Mouse (Mus musculus): ENCODE measurements around the gene Tpst2. TPM values are rescaled to one million over a fixed set of nuclear protein-coding genes. Genes with fewer than 3 reads are reported as not detected.
A peak's percentile ranks its signal among the peaks of the same experiment; 100 is the strongest.

Tpst2 gene
- total and polyA plus RNA-seq, 3 experiments, result 32.9 to 156 (median 55.7) TPM

- H3K27me3 ChIP-seq (ENCODE audit: insufficient read depth, low read length), result no peaks in the 10 kb centered on the region
- no peak for ATAC-seq (ENCODE audit: extremely low read depth, insufficient number of reproducible peaks, low FRiP score, poor library complexity, severe bottlenecking)
- H3K36me3 ChIP-seq (replicated peaks), result peaks cover 42% of the 10 kb centered on the region
- H3K9me3 ChIP-seq (replicated peaks), result no peaks in the 10 kb centered on the region
- peak overlapping the region; percentile 100 for H3K4me3 ChIP-seq (ENCODE audit: low read depth, low read length)
- peaks cover 47% of the 10 kb centered on the region for H3K4me1 ChIP-seq (ENCODE audit: insufficient read depth, low read depth, low read length)
- TF ChIP-seq CTCF (IDR thresholded peaks at IDR 0.05; ENCODE audit: low read depth, low read length) (no peak), GATA2 (IDR thresholded peaks at IDR 0.05; ENCODE audit: borderline replicate concordance, low read depth, low read length) (no peak), GATA1 (IDR thresholded peaks at IDR 0.05; ENCODE audit: borderline replicate concordance, low read length) (no peak), TAL1 (conservative IDR thresholded peaks at IDR 0.05; ENCODE audit: low read depth, low read length) (no peak), POLR2AphosphoS5 (IDR thresholded peaks at IDR 0.05; ENCODE audit: insufficient replicate concordance, low read depth, low read length) (no peak)
- DNase-seq (ENCODE audit: low spot score), result no peak
Measured at GRCm38 (mm10) chr5:112326446-112327009, 50.0 kb downstream of the Tpst2 start.

- Histone ChIP-seq H3K36me3 (replicated peaks) (peaks cover 55% of the 10 kb centered on the region), H3K9me3 (replicated peaks) (no peaks in the 10 kb centered on the region), H3K27me3 (ENCODE audit: insufficient read depth, low read length) (no peaks in the 10 kb centered on the region), H3K4me1 (ENCODE audit: insufficient read depth, low read depth, low read length) (peaks cover 48% of the 10 kb centered on the region), H3K4me3 (ENCODE audit: low read depth, low read length) (peak overlapping the region; percentile 100; the same call in 1 of the 2 replicates)
- ATAC-seq (ENCODE audit: extremely low read depth, insufficient number of reproducible peaks, low FRiP score, poor library complexity, severe bottlenecking), result no peak
- no peak for DNase-seq (ENCODE audit: low spot score)
- TF ChIP-seq GATA1 (IDR thresholded peaks at IDR 0.05; ENCODE audit: borderline replicate concordance, low read length) (no peak), CTCF (IDR thresholded peaks at IDR 0.05; ENCODE audit: low read depth, low read length) (no peak), TAL1 (conservative IDR thresholded peaks at IDR 0.05; ENCODE audit: low read depth, low read length) (no peak), GATA2 (IDR thresholded peaks at IDR 0.05; ENCODE audit: borderline replicate concordance, low read depth, low read length) (no peak), POLR2AphosphoS5 (IDR thresholded peaks at IDR 0.05; ENCODE audit: insufficient replicate concordance, low read depth, low read length) (no peak)
Measured at GRCm38 (mm10) chr5:112327854-112328253, 51.4 kb downstream of the Tpst2 start.

- DNase-seq (ENCODE audit: low spot score) (no peak), ATAC-seq (ENCODE audit: extremely low read depth, insufficient number of reproducible peaks, low FRiP score, poor library complexity, severe bottlenecking) (no peak)
- Histone ChIP-seq H3K27me3 (ENCODE audit: insufficient read depth, low read length) (no peaks in the 10 kb centered on the region), H3K4me3 (ENCODE audit: low read depth, low read length) (no peak overlapping the region), H3K9me3 (replicated peaks) (no peaks in the 10 kb centered on the region), H3K4me1 (ENCODE audit: insufficient read depth, low read depth, low read length) (peaks cover 46% of the 10 kb centered on the region), H3K36me3 (replicated peaks) (peaks cover 77% of the 10 kb centered on the region)
- no peak for TF ChIP-seq GATA1 (IDR thresholded peaks at IDR 0.05; ENCODE audit: borderline replicate concordance, low read length)
- no peak for TF ChIP-seq GATA2 (IDR thresholded peaks at IDR 0.05; ENCODE audit: borderline replicate concordance, low read depth, low read length)
- TF ChIP-seq POLR2AphosphoS5 (IDR thresholded peaks at IDR 0.05; ENCODE audit: insufficient replicate concordance, low read depth, low read length), result no peak
- TF ChIP-seq CTCF (IDR thresholded peaks at IDR 0.05; ENCODE audit: low read depth, low read length), result no peak
- TF ChIP-seq TAL1 (conservative IDR thresholded peaks at IDR 0.05; ENCODE audit: low read depth, low read length), result no peak
Measured at GRCm38 (mm10) chr5:112329805-112330564, 53.5 kb downstream of the Tpst2 start.

GRCm38 (mm10) chr5:112335473-112335872 lies 59.0 kb downstream of the Tpst2 start:
- Histone ChIP-seq H3K4me3 (ENCODE audit: low read depth, low read length) (no peak overlapping the region), H3K27me3 (ENCODE audit: insufficient read depth, low read length) (no peaks in the 10 kb centered on the region; the same call in 1 of the 2 replicates), H3K9me3 (replicated peaks) (peaks cover 5% of the 10 kb centered on the region; the same call in 1 of the 2 replicates), H3K36me3 (replicated peaks) (peaks cover 99% of the 10 kb centered on the region), H3K4me1 (ENCODE audit: insufficient read depth, low read depth, low read length) (peaks cover 39% of the 10 kb centered on the region)
- ATAC-seq (ENCODE audit: extremely low read depth, insufficient number of reproducible peaks, low FRiP score, poor library complexity, severe bottlenecking), result peak; percentile 43
- no peak for TF ChIP-seq GATA2 (IDR thresholded peaks at IDR 0.05; ENCODE audit: borderline replicate concordance, low read depth, low read length)
- no peak for TF ChIP-seq GATA1 (IDR thresholded peaks at IDR 0.05; ENCODE audit: borderline replicate concordance, low read length)
- peak; percentile 51; the same call in 1 of the 2 replicates for TF ChIP-seq CTCF (IDR thresholded peaks at IDR 0.05; ENCODE audit: low read depth, low read length)
- TF ChIP-seq TAL1 (conservative IDR thresholded peaks at IDR 0.05; ENCODE audit: low read depth, low read length), result no peak
- DNase-seq (ENCODE audit: low spot score), result peak; percentile 40

GRCm38 (mm10) chr5:112337004-112337403 lies 60.5 kb downstream of the Tpst2 start:
- H3K27me3 ChIP-seq (ENCODE audit: insufficient read depth, low read length), result no peaks in the 10 kb centered on the region; the same call in 1 of the 2 replicates
- H3K36me3 ChIP-seq (replicated peaks), result peaks cover 95% of the 10 kb centered on the region
- peaks cover 47% of the 10 kb centered on the region for H3K4me1 ChIP-seq (ENCODE audit: insufficient read depth, low read depth, low read length)
- H3K4me3 ChIP-seq (ENCODE audit: low read depth, low read length), result no peak overlapping the region
- DNase-seq (ENCODE audit: low spot score) (no peak), ATAC-seq (ENCODE audit: extremely low read depth, insufficient number of reproducible peaks, low FRiP score, poor library complexity, severe bottlenecking) (no peak)
- TF ChIP-seq GATA1 (IDR thresholded peaks at IDR 0.05; ENCODE audit: borderline replicate concordance, low read length) (no peak), GATA2 (IDR thresholded peaks at IDR 0.05; ENCODE audit: borderline replicate concordance, low read depth, low read length) (no peak), POLR2AphosphoS5 (IDR thresholded peaks at IDR 0.05; ENCODE audit: insufficient replicate concordance, low read depth, low read length) (no peak)
- H3K9me3 ChIP-seq (replicated peaks), result peaks cover 5% of the 10 kb centered on the region; the same call in 1 of the 2 replicates

- no peak for ATAC-seq (ENCODE audit: extremely low read depth, insufficient number of reproducible peaks, low FRiP score, poor library complexity, severe bottlenecking)
- TF ChIP-seq GATA1 (IDR thresholded peaks at IDR 0.05; ENCODE audit: borderline replicate concordance, low read length) (no peak), TAL1 (conservative IDR thresholded peaks at IDR 0.05; ENCODE audit: low read depth, low read length) (no peak), CTCF (IDR thresholded peaks at IDR 0.05; ENCODE audit: low read depth, low read length) (no peak), GATA2 (IDR thresholded peaks at IDR 0.05; ENCODE audit: borderline replicate concordance, low read depth, low read length) (no peak), POLR2AphosphoS5 (IDR thresholded peaks at IDR 0.05; ENCODE audit: insufficient replicate concordance, low read depth, low read length) (no peak)
- H3K27me3 ChIP-seq (ENCODE audit: insufficient read depth, low read length), result no peaks in the 10 kb centered on the region; the same call in 1 of the 2 replicates
- H3K9me3 ChIP-seq (replicated peaks), result peaks cover 5% of the 10 kb centered on the region; the same call in 1 of the 2 replicates
- no peak for DNase-seq (ENCODE audit: low spot score)
- H3K4me1 ChIP-seq (ENCODE audit: insufficient read depth, low read depth, low read length), result peaks cover 59% of the 10 kb centered on the region
- H3K36me3 ChIP-seq (replicated peaks), result peaks cover 72% of the 10 kb centered on the region
- no peak overlapping the region for H3K4me3 ChIP-seq (ENCODE audit: low read depth, low read length)
Measured at GRCm38 (mm10) chr5:112339215-112339614, 62.7 kb downstream of the Tpst2 start.

All from G1E (cell line).